Comparison of ENCODE assay signal across 27 mouse cellular contexts in genomic region chr14:46391621-46392170, GRCm38 (mm10). TPM values are rescaled to one million over a fixed set of nuclear protein-coding genes. Genes with fewer than 3 reads are reported as not detected.
"Had no signal": no experiment of that assay in that cellular context is flagged by ENCODE, and none has a peak within 500 bp of the region (broad histone marks: within the 10 kb centered on the region; RNA-seq: fewer than 3 reads in every experiment).

No protein-coding gene starts in this region.

- ATAC-seq: liver, postnatal 0 days; lung, postnatal 0 days had no signal

- H3K36me3 ChIP-seq: limb, embryonic 12.5 days; limb, embryonic 15.5 days had no signal

- DNase-seq: kidney, adult 2 months; kidney, postnatal 10 days; left cerebral cortex, postnatal 4 days; liver, postnatal 0 days; lung, embryonic 14.5 days; midbrain, embryonic 14.5 days; thymus, adult 18-20 months; thymus, postnatal 36 days had no signal

- H3K27ac ChIP-seq: left cerebral cortex, adult 2 months; limb, embryonic 12.5 days; limb, embryonic 15.5 days; liver, embryonic 14.5 days; macrophage had no signal

- H3K9ac ChIP-seq: limb, embryonic 12.5 days; limb, embryonic 15.5 days; liver, embryonic 14.5 days; liver, postnatal 0 days had no signal

- H3K9me3 ChIP-seq: limb, embryonic 12.5 days; limb, embryonic 15.5 days had no signal

- H3K4me3 ChIP-seq: left cerebral cortex, adult 2 months; limb, embryonic 12.5 days; limb, embryonic 15.5 days had no signal

- H3K4me2 ChIP-seq: limb, embryonic 15.5 days; liver, embryonic 11.5 days had no signal

RNA-seq across cellular contexts. Expression of gene Bmp4, which starts 1.2 kb away (rescaled TPM):
- polyA plus RNA-seq: macrophage had no signal

RNA-seq across cellular contexts. Expression of gene Gm15217, which starts 12.5 kb away (rescaled TPM):
- total RNA-seq: layer of hippocampus, adult 18-20 months; layer of hippocampus, postnatal 25 days; left cerebral cortex, adult 2 months; left cerebral cortex, postnatal 10 days; left cerebral cortex, postnatal 4 days; megakaryocyte, adult 5-6 weeks; midbrain, postnatal 0 days had no signal
- polyA plus RNA-seq: kidney, embryonic 14.5 days; limb, embryonic 12.5 days; liver, embryonic 11.5 days; liver, embryonic 14.5 days; liver, postnatal 0 days; macrophage; midbrain, embryonic 14.5 days; midbrain, postnatal 0 days; neural tube, embryonic 11.5 days; neural tube, embryonic 14.5 days; small intestine, adult 2 months; spleen, adult 2 months; testis, adult 2 months; urinary bladder, adult 2 months had no signal
